In the genomic region with DNA sequence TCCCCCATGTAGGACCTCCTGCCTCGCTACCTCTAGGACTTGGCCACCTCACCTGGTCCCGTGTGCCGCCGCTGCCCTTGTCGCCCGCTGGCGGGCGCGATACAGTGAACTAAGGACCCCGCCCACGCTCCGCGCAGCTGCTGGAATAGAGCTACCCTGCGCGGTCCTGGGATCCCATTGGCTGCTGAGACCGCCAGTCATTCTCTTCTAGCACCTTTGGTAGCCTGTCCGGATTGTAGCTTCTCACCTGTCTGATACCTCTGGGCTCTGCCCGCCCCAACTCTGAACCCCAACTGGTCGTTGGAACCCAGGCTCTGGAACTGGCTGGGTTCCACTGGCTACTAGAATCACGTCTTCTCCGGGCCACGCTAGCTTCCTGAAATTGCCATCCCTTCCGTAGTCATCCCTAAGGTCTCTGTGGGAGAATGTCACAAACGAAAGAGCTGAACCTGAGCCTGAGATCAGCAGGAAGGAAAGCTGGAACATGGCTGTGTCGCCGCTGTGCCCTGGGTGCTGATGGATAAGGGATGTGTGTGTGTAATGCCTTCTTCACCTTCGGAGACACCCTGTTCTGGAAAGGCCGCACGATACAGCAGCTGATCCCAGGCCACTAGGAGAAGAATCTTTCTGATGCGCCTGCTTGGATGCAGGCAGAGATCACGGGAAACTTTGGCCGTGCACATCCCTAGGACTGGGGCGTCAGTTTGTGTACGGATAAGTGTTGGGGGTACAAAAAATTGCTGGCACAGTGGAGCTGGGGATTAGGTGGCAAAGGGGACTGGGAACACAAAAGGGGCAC, we compare ENCODE assay signal across 8 mouse cellular contexts. TPM values are rescaled to one million over a fixed set of nuclear protein-coding genes. Genes with fewer than 3 reads are reported as not detected.
DNase-seq lines count a peak whose midpoint lies in the region; ATAC-seq and TF ChIP-seq lines count a peak whose summit lies in the region.

No protein-coding gene starts in this region.

- peak; percentile 64 for ATAC-seq in hindbrain, postnatal 0 days

- H3K9ac ChIP-seq in hindbrain, postnatal 0 days (replicated peaks; ENCODE audit: low read length) = peak overlapping the region; percentile 66

- peak overlapping the region; percentile 87 for H3K4me2 ChIP-seq in hindbrain, postnatal 0 days (ENCODE audit: low read depth, low read length)

- no peaks in the 10 kb centered on the region for H3K27me3 ChIP-seq in hindbrain, postnatal 0 days (ENCODE audit: insufficient read depth, low read length)

- peak overlapping the region; percentile 91 for H3K27ac ChIP-seq in hindbrain, postnatal 0 days
- peak overlapping the region; percentile 98 for H3K27ac ChIP-seq in left cerebral cortex, adult 2 months

- H3K36me3 ChIP-seq in hindbrain, postnatal 0 days (ENCODE audit: insufficient read depth, low read length) = peaks cover 15% of the 10 kb centered on the region; the same call in 1 of the 2 replicates

- DNase-seq in Muller cell, postnatal 12 days (ENCODE audit: inconsistent ontology term) = peak; percentile 92
- DNase-seq in cerebellum, postnatal 10 days = peak; percentile 93 to 95
- DNase-seq in frontal cortex, postnatal 36 days (ENCODE audit: low spot score in 2 of 2) = peak; percentile 82 to 91
- DNase-seq in hindbrain, postnatal 0 days (ENCODE audit: low spot score) = peak; percentile 91
- DNase-seq in left cerebral cortex, adult 2 months (ENCODE audit: extremely low spot score in 1 of 2, low spot score in 2 of 2) = peak; percentile 79 to 88
- peak; percentile 89 to 93 for DNase-seq in lung, postnatal 4 days
- peak; percentile 88 for DNase-seq in right cerebral cortex, postnatal 14 days
- DNase-seq in urinary bladder, postnatal 36 days (ENCODE audit: low spot score in 2 of 2) = peak; percentile 83

- TF ChIP-seq CTCF in hindbrain, postnatal 0 days (IDR thresholded peaks at IDR 0.05; ENCODE audit: low read depth) = 0 out of 2 replicates have a peak, but pooled peaks have one; percentile 20
- no peak; the same call in 1 of the 2 replicates for TF ChIP-seq CTCF in left cerebral cortex, adult 2 months (IDR thresholded peaks at IDR 0.05)

- peaks cover 8% of the 10 kb centered on the region; the same call in 1 of the 2 replicates for H3K4me1 ChIP-seq in hindbrain, postnatal 0 days (ENCODE audit: insufficient read depth, low read length)

- H3K9me3 ChIP-seq in hindbrain, postnatal 0 days (ENCODE audit: low read length) = no peaks in the 10 kb centered on the region

- peak overlapping the region; percentile 51 for H3K4me3 ChIP-seq in hindbrain, postnatal 0 days (ENCODE audit: low read length)
- peak overlapping the region; percentile 62 for H3K4me3 ChIP-seq in left cerebral cortex, adult 2 months

- intact Hi-C loops in left cerebral cortex, adult 2 months (cut with DNase I) = no loop called here

- WGBS in hindbrain, postnatal 0 days = 1% methylated on average over 34 of the region's 34 CpGs

RNA-seq across cellular contexts. Expression of a gene that starts 0.6 kb away (rescaled TPM):
- 63.9 and 76.9 TPM in 2 replicates for total RNA-seq in hindbrain, postnatal 0 days (2014; rRNA removed)
- 64.4 and 77.3 TPM in 2 replicates for polyA plus RNA-seq in hindbrain, postnatal 0 days (2015; fragmentation: Nextera tagmentation; extraction: Ambion mirVana)
- 100 to 1,000 TPM; 120 to 125 TPM for total RNA-seq in left cerebral cortex, adult 2 months (2021)

RNA-seq across cellular contexts. Expression of a gene that starts 1.2 kb away (rescaled TPM):
- 4.8 and 7.7 TPM in 2 replicates for total RNA-seq in hindbrain, postnatal 0 days (2014; rRNA removed)
- 1.9 and 2.5 TPM in 2 replicates for polyA plus RNA-seq in hindbrain, postnatal 0 days (2015; fragmentation: Nextera tagmentation; extraction: Ambion mirVana)
- 1 to 10 TPM; 5.2 to 6.1 TPM for total RNA-seq in left cerebral cortex, adult 2 months (2021)

RNA-seq across cellular contexts. Expression of a gene that starts 28.3 kb away (rescaled TPM):
- total RNA-seq in hindbrain, postnatal 0 days (2014; rRNA removed) = 1.7 and 2.8 TPM in 2 replicates
- polyA plus RNA-seq in hindbrain, postnatal 0 days (2015; fragmentation: Nextera tagmentation; extraction: Ambion mirVana) = 2.6 and 3.2 TPM in 2 replicates
- total RNA-seq in left cerebral cortex, adult 2 months (2021) = 1 to 10 TPM; 4.3 to 5.5 TPM

RNA-seq across cellular contexts. Expression of a gene that starts 32.5 kb away (rescaled TPM):
- 44.1 and 44.7 TPM in 2 replicates for total RNA-seq in hindbrain, postnatal 0 days (2014; rRNA removed)
- polyA plus RNA-seq in hindbrain, postnatal 0 days (2015; fragmentation: Nextera tagmentation; extraction: Ambion mirVana) = 16.4 and 17.0 TPM in 2 replicates
- total RNA-seq in left cerebral cortex, adult 2 months (2021) = 10 to 100 TPM; 36.5 to 39.1 TPM

RNA-seq across cellular contexts. Expression of a gene that starts 40.5 kb away (rescaled TPM):
- total RNA-seq in hindbrain, postnatal 0 days (2014; rRNA removed) = 97.1 and 98.4 TPM in 2 replicates
- 109 and 115 TPM in 2 replicates for polyA plus RNA-seq in hindbrain, postnatal 0 days (2015; fragmentation: Nextera tagmentation; extraction: Ambion mirVana)
- 10 to 100 TPM; 40.9 to 41.8 TPM for total RNA-seq in left cerebral cortex, adult 2 months (2021)

Comparison
In these comparisons a context has a peak if more than half of its experiments do, and no peak if none do; other contexts are left out.
1. Peak in every context shown above with its lines: DNase-seq, ATAC-seq, H3K4me3 ChIP-seq and H3K27ac ChIP-seq.